Mouse (Mus musculus) E14TG2a.4 (cell line): ENCODE data around the gene Chd3.

Experiments used
- CTCF ChIP-seq: conservative IDR thresholded peaks from 2 replicates; pipeline ENCODE4 v1.5.1; 2014; ENCODE audit warnings: low read length
- NANOG ChIP-seq: IDR thresholded peaks from 2 replicates; pipeline ENCODE4 v1.6.1; 2014; ENCODE audit warnings: borderline replicate concordance, low read length, mixed read lengths

GRCm38 (mm10) chr11:69373223-69373965, 4.2 kb upstream of the Chd3 start:
- TF ChIP-seq CTCF (no peak), NANOG (no peak)
